Mouse (Mus musculus) cerebellum, postnatal 25 days (tissue): Measurements from ENCODE around the gene Rbms3.

Source experiments
- DNase-seq, 2 experiments: peaks; one replicate each; pipeline ENCODE4 v3.0.0; 2021; ENCODE audit warnings: mixed read lengths in 2 of 2

Gene Rbms3

DNA sequence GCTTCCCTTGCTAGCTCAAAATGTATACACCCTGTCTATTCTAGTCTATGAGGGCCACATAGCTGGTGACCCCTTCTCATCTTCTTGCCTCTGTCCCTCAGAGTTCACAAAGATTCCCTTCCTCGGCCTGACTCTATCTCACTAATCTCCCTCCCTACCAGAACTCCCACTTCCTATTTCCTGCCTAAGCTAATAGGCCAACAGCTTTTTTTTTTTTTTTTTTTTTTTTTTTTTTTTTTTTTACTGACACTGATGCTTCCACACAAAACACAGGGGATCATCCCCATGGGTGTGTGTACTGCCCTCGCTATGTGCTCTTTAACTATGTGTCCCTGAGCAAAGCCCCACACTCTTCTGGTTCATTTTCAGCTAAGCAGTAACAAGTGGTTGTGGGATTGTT is 1060.0 kb downstream of the Rbms3 start:
- no peak for DNase-seq

DNA sequence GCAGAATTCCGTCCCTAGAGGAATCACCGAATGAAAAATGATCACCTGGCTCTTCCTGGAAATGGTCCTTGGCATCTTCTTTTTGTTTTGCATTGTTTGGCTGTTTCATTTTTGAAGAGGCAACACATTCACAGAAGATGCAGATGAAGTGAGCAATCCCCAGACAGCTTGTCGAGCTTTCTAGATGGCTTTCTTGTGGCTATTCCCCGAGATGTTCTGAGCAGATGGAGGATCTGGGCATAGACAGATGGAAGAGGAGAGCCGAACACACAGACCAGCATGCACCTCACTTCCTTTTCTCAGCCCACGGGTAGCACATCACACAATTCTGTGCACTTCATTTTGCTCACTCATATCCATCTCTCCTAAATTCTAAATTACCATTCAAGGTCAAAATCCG is 1063.0 kb downstream of the Rbms3 start:
- no peak for DNase-seq

DNA sequence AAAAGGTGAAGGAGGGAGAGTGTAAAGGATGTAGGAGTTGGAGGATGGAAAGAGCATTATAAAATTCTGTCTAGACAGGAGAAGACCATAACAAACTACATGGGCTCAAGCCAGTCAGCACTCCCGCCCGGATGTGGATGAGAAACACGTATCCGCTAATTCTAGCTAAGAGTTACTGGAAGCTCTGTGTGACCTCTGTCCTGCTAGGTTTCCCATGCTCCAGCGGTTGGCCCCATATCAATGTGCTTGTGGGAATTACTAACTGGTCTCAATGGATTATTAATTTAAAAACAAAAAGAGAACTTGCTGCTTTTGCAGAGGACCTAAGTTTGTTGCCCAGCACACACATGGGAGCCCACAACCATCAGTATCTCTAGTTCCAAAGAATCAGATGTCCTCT is 1071.9 kb downstream of the Rbms3 start:
- DNase-seq: no peak

DNA sequence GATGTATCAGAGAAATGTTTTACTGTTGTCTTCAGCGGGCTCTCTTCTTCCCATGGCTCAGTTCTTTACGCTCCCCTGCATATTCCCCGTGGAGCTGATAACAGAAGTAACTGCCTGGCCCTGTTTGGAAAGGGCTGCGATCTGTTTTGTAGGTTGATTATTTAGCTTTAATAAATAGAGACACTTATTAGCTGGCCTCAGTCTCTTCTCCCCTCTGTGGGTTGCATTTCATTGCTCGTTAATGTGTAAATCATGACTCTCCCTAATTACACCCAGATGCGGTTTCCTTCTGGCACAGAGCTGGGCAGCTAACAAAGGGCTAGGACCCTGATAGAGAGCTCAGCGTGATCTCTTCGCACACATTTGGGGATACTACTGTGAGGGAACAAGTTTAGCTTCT is 1073.1 kb downstream of the Rbms3 start:
- no peak for DNase-seq

DNA sequence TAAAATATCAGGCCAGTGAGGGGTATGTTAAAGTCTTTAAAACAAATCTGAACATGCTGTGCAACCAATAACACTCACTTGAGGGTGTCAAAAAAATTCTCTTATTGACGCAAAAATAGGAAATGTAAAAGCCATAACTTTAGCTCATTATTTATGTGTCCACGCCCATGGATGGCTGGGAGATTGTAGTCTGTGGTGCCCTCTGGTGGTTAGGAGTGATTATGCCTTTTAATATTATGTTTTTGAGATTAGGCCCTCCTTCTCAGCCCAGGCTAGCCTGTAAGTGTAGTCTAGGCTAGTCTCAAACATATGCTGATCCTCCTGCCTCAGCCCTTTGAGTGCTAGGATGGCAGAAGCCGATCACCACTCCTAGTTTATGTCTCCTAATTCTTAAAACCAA is 1076.5 kb downstream of the Rbms3 start:
- DNase-seq: peak in 1 of 2 experiments; percentile 19

DNA sequence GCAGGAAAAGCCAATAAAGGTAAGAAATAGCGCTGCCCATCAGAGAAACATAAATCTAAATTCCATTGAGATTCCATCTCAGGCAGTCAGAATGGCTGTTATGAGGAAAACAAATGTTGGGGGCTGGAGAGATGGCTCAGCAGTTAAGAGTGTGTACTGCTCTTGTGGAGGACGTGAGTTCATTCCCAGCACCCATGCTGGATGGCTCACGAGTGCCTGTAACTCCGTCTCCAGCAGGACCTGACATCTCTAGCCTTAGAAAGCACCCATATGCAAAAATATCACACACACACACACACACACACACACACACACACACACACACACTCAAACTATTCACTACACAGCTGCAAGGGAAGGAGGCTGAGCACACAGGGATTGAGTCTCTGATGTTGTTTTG is 1083.6 kb downstream of the Rbms3 start:
- DNase-seq: no peak

DNA sequence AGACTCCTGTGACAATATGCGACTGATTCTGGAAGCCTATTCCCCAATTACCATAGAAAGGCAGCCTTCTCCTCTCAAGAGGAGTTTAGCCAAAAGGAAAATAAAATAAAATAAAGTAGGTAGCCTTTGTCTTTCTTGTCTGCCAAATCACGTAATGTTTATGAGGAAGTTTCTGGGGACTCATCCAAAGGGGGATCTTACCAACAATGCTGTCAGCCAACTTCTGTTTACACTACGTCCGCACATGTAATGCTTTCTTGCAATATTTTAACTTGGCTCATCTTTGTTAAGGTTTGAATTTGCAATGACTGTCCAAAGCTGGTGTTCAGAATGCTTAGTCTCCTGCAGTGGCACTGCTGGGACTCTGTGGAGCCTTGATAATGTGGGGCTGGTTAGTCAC is 1086.9 kb downstream of the Rbms3 start:
- no peak for DNase-seq

DNA sequence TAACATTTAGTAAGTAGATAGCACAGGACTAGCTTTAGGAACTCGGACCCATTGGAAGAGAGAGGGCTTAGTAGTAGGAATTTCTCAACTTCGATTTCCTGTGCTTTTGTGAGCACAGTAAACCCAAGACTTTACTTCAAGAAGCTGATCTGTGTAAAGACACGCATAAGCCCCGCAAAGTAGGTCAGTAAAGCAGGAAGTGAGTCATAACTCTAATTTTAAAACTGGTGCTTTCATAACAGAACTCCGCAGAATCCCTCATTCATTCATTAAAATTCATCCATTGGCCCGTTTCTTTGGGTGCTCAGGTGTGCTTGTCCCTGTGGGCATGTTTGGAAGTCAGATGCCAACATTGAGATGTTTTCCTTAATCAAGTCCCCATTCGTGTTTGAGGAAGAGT is 1087.7 kb downstream of the Rbms3 start:
- no peak for DNase-seq

DNA sequence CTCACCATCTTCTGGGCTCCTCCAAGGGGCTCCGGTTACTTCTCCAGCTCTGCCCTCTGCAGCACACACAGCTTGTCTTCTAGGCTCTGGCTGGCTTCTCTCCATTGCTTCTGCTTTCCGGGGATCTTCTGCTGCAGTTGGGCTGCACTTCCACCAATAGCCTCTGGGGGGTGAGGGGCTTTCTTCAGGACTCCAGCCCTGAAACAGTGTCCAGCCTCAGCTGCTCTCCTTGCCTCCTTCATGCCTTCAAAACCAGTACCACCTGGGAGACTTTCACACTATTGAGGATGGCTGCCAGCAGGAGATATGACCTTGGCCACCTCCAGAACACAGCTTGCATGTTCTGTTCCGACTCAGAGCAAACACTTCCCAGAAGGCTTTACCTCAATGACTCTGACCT is 1094.0 kb downstream of the Rbms3 start:
- no peak for DNase-seq

DNA sequence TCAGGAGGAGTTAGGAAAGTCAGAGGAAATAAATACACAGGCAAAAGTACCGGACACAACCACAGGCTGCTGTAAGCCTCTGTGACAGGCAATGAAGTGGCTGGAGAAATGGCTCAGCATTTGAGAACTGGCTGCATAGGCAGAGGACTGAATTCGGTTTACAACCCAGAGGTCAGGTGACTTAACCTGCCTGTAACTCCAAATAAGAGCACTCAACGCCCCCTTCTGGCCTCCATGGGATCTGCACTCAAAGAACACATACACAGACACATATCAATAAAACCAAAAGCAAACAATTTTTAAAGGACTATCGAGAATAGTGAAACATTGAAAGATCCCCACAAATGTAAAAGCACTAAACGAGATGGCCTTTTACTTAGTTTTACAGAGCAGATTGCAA is 1096.3 kb downstream of the Rbms3 start:
- DNase-seq: no peak

DNA sequence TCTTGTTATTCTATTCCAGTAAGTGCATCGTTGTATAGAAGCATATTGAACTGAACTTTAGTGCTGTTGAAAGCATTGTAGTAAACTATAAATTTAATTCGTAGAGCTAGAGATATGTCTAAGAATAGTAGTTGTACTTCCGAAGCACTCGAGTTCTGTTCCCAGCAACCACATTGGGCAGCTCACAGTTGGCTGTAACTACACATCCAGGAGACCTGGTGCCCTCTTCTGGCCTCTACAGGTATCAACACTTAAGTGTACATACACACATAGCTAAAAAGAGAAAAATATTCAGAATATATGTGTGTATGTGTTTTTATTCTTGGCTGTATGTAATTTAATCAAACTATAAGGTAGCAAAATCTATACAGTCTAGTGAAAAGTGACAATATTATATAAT is 1098.6 kb downstream of the Rbms3 start:
- DNase-seq: no peak

DNA sequence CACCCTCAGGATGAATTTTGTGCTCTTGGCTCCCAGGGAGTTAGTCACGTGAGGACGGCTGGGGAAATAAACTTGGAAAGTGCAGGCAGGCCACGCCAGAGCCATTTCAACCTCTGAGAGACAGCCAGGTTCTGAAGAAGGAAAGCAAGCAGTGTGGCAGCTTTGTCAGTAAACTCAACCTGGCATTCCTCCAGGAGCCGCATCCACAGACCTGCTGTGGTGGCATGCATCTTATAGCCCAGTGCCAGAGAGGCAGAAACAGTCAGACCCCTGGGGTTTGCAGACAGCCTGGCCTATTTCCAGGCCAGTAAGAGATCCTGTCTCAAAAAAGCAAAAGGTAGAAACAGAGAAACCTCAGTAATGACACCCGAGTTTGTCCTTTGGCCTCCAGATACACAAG is 1105.3 kb downstream of the Rbms3 start:
- DNase-seq: peak; percentile 47 to 76
